Mouse (Mus musculus) cerebellum, postnatal 10 days (tissue): ENCODE data around the gene Mettl14.

Experiments
- DNase-seq, 2 experiments: peaks; one replicate each; pipeline ENCODE4 v3.0.0; 2021; ENCODE audit warnings: mixed read lengths in 2 of 2

Mettl14 gene

DNA sequence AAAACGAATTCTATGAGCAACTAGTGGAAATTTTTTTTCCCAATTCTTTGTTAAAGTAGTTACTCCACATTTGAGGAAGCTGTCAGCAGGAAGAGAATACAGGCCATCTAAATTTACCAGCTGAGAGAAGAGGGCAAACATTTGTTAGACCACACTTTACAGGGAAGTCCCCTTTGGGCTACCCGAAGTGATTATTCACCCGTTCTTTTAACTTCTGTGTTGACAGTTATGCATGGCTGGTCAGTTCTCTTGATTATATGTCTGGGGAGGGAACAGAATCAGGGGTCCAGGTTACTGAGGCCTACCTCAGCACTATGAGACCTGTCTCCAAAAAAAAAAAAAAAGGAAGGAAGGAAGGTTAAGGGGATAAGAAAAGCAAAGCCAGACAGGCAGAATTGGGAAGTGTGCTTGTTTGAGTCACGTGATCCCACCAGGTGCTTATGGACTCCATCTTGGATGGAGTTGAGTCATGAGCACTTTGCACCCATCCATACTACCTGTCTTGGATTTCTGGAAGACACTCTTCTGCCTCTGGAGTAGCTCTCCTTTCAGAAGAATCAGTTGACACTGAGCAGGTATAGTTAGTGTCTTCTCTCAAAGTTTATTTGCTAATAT is 29.4 kb downstream of the Mettl14 start:
- DNase-seq: no peak

DNA sequence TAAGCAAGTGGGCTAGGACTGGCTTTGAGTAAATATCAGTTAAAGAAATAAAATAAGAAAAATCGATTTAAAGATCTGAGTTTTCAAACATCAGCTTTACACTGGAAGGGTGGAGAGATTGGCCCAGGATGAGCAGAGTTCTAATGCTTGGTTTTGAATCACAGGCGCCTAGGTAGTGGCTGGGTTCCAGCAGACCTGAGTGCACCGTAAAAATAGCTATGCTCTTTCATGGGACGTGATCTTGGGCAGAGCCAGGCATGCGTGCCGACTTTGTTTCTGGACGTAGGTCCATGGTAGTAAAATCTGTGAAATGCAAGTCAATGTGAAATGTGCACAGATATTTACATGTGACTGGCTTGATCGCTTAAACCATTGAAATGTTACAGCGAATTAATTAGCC is 31.5 kb downstream of the Mettl14 start:
- DNase-seq: no peak

DNA sequence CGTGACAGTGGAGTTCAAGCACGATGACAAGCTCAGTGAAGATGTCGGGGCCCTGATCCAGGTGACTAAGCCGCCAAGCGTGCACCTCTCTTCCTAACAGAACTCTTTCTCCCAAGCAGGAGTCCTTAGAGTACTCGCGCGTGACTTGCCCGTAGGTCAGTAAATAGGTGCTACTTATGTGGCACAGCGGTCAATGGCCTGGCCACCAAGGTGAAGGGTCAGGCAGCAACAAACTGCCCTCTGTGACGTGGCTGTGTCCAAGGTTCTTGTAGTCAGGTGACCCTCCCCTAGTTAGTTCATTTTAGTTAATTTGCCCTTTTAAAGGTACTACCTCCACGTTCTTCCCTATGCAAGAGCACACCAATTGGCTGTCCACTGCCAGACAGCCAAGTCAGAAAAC is 32.2 kb downstream of the Mettl14 start:
- DNase-seq: no peak

DNA sequence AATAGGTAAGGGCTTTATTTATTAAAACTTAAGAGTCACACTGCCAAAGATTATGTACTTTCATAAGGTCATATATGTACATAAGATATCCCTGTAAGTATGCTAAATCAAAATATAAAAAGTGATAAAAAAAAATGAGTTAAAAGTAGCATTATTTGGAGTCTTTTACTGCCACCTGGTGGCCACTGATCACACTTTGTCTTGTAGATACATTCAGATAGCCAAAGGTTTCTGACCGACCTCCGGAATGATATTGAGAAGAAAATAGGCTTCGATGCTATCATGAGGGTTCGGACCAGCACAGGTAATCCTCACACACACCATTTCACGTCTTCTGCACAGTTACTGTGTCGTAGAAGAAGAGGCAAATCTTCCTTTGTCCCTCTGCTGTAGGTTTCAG is 32.7 kb downstream of the Mettl14 start:
- DNase-seq: peak; percentile 62 to 75

DNA sequence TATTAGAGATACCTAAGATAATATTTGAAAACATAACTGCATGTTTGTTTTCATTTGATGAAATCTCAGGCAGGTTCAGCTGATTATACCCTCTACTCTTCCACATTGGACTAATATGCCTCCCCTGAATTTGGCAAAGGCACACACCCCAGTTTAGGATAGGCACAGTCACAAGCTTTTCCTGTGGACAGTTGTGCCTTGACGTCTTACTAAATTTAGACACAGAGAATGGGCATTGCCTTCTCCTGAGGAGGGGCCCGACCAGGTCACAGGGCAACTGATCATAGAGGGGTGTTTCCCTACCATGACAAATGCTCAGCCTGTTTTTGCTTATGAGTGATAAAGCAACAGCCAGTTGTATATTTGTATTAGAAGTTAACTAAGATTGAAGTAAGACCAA is 34.4 kb downstream of the Mettl14 start:
- DNase-seq: no peak

DNA sequence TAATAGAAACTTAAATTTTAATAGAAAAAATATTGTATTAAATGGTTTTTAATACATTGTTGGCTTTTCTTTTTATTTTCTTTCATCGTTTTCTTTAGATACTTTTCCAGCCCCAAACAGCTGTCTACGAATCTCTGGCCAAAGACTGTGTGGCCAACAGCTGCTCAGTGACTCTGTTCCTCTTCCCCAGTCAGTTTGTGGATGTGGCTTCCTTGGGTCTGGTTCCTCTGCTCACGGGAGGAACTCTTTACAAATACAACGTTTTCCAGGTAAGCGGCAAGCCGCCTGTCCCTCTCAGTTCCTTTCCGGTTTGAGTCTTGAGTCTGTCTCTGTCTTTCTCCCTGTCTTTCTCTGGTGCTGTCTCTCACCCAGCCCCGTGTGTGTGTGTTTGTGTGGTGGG is 35.3 kb downstream of the Mettl14 start:
- DNase-seq: no peak

DNA sequence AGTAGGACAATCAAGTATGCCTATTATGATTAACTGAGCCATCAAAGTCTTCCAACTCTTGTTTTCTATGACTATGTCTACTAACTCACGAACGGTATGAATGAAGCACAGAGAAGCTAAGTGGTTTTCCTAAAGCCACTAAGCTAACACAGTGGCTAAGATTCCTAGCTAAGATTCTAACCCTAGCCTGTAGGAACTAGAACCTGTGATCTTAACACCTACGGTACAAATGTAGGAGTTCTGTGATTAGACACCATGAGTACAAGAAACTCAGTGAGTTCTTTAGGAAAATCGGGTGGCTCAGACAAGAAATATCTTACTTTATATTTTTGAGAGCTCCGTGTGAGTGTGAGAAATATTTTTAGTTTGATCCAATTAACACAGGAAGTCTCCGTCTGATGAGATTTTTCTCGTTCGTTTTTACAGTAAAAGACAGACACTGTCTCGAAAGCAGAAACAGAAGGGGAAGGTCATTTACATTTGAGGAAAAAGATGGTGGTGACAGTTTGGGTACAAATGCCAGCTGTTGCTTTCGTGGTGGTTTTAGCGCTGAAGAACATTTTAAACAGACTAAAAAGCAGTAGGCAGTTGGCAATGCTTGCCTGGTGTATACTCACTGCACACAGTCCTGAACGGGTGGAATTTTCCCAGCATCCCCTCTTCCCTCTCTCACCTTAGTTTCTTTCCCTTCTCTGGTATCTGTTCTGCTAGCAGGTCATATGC is 37.7 kb downstream of the Mettl14 start:
- no peak for DNase-seq

DNA sequence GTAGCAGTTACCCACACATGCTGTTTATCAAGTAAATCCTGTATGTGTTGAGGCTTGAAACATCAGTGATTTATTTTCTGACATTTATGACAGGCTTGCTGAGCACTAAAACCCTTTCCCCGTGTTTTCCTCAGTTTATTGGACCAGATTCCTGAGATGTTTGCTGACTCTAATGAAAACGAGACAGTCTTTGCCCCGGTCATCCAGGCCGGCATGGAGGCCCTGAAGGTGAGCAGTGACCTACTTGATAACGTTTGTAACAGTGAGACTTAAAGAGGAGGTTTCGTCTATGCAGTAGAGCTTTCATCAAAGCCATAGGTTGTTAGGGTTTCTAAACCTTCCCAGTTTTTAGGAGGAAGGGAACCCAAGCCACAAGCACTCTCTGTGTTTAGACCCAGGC is 42.2 kb downstream of the Mettl14 start:
- DNase-seq: no peak

DNA sequence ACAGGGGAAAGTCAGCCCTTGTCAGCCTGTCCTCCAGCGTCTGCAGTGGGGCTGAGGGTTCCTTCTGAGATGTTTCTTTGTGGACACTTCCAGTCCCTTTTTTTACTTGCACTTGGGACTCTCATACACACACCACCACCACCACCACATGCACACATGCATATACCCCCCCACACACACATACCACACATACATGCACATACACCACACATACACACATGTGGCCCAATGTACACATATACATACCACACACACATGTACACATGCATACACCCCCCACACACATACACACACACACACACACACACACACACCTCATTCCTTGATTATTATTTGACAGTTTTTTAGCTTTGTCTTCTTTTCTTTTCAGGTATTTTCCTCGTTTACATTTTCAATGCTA is 44.9 kb downstream of the Mettl14 start:
- no peak for DNase-seq

DNA sequence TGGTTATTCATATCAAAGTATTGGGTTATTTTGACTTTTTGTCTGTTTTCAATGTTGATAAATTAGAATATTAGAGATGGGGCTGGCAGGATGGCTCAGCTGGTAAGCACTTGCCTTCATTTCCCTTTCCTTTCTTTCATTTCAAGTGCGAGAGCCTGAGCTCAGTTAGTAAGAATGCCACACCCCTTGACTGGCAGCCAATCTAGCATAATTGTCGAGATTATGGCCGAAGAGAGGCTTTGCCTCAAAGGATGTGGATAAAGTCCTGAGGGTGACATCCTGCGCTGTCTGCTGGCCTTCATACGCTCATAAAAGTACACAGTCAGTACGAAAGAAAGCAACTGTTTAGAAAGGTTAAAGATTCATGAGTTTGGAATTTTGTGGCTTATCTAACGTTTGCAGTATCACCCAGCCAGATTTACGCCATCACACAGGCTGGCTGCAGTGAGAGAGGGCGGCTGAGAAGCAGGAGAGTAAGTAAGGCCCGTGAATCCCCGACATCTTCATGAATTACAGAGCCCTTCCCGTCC is 47.2 kb downstream of the Mettl14 start:
- no peak for DNase-seq

DNA sequence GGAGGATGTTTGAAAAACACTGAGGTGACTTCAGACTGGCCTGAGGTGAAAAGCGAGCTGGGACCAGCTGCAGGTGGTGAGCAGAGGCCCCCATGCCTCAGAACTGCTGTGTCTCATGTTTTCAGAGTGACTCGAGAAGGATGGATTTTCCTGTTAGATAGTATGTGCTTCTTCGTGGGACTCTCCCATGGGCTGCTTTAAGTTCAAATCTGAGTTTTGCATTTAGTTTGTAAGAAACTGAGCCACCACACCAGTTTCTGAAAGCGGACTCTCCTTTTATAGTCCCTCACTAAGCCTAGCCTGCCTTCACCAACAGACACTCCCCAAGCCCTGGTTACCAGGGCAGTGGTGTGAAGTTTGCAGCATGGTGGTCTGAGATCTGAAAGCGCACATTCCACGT is 48.1 kb downstream of the Mettl14 start:
- no peak for DNase-seq

DNA sequence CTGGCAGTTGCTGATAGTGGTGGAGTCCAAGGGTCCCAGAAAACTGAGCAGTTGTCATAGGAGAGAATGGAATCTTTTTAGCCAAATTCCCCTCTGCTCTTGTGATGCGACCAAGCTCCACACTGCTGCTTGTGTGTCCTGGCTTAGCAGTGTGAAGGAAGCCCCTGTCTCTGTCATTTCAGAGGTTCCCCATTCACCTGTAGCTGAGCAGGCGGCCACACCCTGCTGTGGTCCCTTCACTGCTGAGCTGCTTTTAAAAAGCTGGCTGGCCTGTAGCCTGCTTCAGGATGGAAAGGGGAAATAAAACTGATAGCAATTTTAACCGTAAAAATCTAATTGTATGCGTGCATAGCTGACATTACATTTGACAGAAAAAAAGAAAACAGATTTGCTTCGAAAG is 49.0 kb downstream of the Mettl14 start:
- no peak for DNase-seq

DNA sequence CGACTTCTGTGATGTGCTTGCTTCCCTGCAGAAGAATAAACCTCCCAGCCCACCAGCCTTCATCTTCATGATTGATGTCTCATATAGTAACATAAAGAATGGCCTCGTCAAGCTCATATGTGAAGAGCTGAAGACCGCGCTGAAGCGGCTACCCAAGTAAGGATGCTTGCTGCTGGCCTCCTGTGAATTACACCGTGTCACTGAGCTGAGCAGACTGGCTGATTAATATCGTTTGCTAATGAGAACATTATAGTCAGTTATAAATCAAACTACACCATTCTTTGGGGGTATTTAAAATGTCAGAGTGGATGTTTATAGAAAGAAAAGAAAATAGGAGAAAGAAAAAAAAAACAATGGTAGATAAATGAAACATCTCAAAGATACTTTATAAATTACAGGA is 49.5 kb downstream of the Mettl14 start:
- DNase-seq: no peak

DNA sequence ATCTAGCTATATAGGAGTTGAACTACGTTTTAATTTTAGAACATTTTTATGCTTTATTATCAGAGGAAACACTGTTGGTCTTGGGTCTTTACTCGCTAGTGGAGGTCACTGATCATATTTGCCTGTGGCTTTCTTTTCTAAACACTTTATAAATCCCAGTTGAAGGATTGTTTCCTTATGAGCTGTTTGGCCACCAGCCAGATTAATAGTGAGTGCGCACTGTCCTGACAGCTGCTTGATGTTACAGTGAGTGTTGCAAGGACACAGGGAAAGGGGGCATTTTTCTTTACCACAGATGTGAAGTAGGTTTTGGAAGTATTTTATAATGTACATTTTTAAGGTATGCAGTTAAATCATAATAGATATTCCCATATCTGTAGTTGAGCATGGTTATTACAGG is 50.4 kb downstream of the Mettl14 start:
- DNase-seq: peak; percentile 19 to 38

DNA sequence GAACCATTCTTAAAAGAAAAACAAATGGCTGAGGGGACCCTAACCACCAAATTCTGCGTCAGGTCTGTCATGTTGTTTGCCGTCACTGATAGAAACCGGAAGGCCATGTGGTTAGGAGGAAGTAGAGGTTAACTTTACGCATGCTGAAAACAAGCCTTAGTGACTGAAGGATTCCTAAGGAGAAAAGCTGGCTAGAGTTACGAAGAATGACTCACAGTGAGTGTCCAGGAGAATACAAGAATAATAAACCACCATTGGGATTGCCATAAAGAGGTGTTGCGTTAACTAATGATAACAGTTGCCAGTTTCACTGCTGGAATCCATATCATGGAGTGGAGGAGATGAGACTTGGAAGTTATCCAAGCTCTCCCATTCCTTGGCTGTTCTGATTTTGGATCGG is 51.0 kb downstream of the Mettl14 start:
- peak; percentile 9 to 25 for DNase-seq

DNA sequence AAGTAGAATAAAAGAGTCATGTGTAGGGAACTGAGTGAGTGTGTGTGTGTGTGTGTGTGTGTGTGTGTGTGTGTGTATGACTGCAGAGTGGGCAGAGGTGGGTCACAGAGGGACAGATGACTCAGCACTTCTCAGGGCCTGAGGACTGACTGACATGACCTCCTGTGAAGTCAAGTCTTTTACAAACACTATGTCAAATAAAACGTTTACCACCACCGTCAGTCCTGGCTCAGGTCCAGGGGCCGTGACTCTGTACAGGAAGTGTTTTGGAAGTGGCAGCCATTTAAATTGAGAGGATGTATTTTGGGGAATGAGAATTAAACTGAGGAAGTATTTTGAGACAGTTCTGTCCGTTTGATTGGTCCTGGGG is 52.9 kb downstream of the Mettl14 start:
- no peak for DNase-seq

DNA sequence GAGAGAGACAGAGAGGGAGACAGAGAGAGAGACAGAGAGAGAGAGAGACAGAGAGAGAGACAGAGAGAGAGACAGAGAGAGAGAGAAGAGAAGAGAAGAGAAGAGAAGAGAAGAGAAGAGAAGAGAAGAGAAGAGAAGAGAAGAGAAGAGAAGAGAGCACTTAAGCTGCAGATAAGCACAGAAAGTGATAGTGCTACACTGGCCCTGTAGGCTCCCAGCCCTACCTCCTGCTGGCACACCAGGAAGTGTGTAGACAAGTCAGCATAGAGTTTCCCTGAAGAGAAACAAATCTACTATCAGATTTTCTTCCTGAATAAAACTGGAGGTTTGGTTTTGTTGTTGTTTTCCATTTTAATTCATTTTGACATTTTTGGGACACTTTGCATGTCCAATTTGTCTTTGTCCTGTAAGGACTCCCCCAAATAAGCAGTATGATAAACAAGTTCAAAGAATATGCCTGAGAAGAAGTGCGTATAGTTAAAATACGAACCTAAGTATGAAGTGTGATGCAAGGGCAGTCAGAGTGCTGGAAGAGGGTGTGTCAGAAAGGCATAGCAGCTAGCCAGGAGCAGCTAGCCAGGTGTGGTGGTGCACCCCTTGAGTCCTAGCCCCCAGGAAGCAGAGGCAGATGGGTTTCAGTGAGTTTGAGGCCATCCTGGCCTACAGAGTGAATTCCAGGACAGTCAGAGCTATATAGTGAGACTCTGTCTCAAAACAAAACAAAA is 53.4 kb downstream of the Mettl14 start:
- DNase-seq: no peak

DNA sequence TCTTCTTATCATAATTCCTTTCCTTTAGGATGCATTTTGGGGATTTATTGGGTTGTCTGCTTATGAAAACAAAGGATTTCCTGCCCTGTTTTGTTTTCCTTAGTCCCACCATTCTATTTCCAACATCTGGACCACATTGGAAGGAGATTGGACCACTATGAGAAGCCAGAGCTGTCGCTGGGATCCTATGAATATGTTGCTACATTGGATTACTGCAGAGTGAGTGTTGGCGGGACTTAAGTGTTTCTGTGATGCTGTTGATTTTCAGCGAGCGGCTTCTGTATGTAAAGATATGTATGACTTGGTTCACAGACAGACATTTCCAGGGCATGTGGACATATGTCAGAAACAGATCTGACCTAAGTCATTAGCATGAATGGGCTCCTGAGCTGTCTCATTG is 55.7 kb downstream of the Mettl14 start:
- DNase-seq: no peak

DNA sequence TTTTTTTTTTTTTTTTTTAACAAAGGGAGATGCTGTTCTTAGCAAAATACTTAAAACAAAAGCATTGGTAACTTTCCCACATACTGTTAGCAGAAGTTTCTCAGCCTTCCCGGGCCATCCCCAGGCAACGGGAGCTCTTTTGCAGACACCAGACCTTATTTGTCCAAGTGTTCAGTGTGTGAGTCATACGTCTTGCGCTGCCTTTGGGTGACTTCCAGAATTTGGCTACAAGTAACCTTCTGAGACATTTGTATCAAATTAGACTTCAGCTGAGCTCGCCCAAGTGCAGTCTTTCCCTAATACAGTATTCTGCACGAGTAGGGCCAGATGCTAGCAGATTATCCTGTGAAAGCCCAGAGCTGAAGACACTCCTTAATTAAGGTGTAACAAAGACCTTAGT is 56.7 kb downstream of the Mettl14 start:
- DNase-seq: peak in 1 of 2 experiments; percentile 19

DNA sequence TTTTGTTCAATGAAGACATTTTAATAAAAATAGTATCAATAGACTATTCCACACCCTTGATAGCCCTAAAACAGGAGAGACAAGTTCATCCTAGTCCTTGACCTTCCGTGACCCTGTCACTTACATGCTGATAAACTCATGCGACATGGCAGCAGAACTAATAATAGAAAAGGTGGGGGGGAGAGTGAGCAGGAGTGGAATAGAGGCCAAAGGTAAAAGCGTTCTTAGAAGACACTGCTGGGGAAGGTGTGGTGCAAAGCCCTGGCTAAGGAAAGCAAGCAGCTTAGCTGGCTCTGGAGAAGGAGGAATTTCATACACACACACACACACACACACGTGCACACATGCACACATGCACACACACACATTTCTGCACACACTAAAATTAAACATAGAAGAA is 61.6 kb downstream of the Mettl14 start:
- DNase-seq: no peak

DNA sequence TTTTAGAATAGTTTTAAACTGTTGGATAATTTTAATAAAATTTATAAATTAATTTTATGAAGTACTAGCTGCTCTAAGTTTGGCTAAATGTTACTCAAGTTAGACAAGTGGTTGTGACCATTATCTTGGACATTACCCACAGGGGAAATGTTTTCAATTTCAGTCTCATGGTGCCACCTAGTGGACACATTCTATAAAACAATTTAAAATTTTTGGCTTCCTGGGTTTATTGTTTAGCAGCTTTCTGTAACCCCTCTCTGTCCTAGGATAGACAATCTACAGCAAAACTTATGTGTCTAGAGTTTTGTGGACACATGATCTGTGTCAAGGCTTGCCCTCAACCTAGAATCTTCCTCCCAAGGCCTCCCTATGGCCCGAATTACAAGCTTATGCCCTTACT is 63.8 kb downstream of the Mettl14 start:
- DNase-seq: peak; percentile 45 to 82

DNA sequence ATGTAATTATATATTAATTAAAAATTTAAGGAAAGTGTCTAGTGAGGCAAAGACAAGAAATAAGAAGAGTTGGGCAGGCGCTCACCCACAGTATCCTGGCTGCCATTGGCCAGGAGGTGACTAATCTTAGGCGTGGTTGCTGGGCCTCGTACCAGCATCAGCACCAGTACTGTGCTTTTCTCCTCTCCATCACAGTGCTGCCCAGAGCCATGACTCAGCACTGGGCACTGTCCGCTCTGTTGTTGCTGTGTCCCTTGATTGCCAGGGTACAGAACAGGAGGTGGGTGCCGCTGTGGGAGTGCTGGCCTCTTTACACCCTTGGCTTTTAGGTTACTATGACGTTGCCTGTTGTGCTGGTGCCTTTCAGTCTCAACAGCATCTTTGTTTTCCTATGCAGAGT is 64.3 kb downstream of the Mettl14 start:
- DNase-seq: no peak

DNA sequence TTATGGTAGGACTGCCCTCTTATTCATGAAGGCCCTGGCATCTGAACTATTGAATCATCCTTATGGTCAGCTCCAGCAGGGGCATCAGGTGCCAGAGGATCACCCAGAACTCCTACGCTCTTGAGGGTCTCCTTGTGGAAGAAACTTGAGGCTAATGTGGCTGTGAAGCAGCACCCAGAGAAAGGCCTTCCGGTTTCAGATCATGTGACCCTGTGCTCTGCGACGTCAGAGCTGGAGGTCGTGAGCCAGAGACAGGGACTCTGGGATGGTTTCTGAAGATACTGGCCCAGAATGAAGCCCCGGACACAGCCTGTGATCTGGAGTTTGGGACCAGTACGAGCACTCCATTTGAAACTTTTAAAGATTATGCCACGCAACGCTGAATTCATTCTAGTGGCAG is 65.6 kb downstream of the Mettl14 start:
- no peak for DNase-seq
